Mouse (Mus musculus): Measurements from ENCODE around the gene Olfr1022.

DNA sequence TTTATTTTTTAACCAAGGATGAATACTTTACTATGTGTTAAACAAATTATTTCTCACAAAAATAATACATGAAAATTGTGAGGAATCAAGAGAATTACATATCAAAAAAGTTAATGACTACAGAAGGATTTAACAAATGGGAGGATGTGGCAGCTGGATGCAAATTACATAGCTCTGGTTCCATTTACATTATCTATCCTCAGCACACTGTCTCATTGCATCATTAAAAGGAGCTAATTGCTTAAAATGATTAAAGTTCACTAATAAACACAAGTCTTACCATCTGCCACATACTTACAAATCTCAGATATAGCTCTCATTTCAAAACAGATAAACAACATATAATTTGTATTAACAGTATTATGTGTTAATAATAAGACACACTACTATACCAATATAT is 44.8 kb downstream of the Olfr1022 start:
- TF ChIP-seq CTCF (IDR thresholded peaks at IDR 0.05; ENCODE audit: borderline replicate concordance, insufficient read depth, low read length) (no peak), POLR2A (IDR thresholded peaks at IDR 0.05; ENCODE audit: low read depth, low read length) (no peak)
